ENCODE assay signal across 15 mouse cellular contexts in the genomic region with DNA sequence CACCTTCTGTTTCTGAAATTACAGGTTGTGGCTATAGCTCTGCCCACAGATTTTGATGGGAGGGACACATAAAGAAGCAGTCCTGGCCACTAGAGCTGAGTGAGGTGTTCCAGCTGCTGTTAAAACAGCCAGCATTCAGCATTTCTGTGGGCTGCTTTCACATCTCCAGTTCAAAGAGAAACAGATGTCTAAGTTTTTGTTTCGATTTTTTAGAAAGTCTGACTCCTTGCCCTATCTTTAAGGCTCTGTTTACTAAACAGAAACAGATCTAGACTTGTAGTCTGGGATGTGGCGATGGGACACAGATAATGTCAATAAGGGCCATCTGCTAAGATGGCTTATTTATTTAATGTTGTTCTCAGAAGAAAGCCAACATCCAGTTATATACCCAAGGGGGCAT. TPM values are rescaled to one million over a fixed set of nuclear protein-coding genes. Genes with fewer than 3 reads are reported as not detected.
A peak's percentile ranks its signal among the peaks of the same experiment; 100 is the strongest.
DNase-seq lines count a peak whose midpoint lies in the region; ATAC-seq and TF ChIP-seq lines count a peak whose summit lies in the region.
"Had no signal": no experiment of that assay in that cellular context is flagged by ENCODE, and none has a peak within 500 bp of the region (broad histone marks: within the 10 kb centered on the region; RNA-seq: fewer than 3 reads in every experiment).

No protein-coding gene starts in this region.

- H3K4me3 ChIP-seq in intestine, embryonic 14.5 days (ENCODE audit: low read depth, low read length): no peak overlapping the region
- H3K4me3 ChIP-seq in intestine, postnatal 0 days (ENCODE audit: low read depth, low read length): no peak overlapping the region
- no peak overlapping the region for H3K4me3 ChIP-seq in midbrain, embryonic 11.5 days (ENCODE audit: low read depth, low read length)
- no peak overlapping the region for H3K4me3 ChIP-seq in midbrain, embryonic 14.5 days (replicated peaks; ENCODE audit: low read depth, low read length)
- no peak overlapping the region for H3K4me3 ChIP-seq in heart, embryonic 16.5 days (ENCODE audit: low read length)
- H3K4me3 ChIP-seq in midbrain, embryonic 16.5 days (ENCODE audit: low read depth, low read length): no peak overlapping the region
- H3K4me3 ChIP-seq: forebrain, embryonic 13.5 days; hindbrain, embryonic 13.5 days; limb, embryonic 12.5 days had no signal

- peaks cover 15% of the 10 kb centered on the region for H3K36me3 ChIP-seq in intestine, embryonic 14.5 days (ENCODE audit: control insufficient read depth, insufficient read depth, low read length)
- H3K36me3 ChIP-seq in intestine, postnatal 0 days (ENCODE audit: control insufficient read depth, insufficient read depth): peaks cover 4% of the 10 kb centered on the region; the same call in 1 of the 2 replicates
- no peaks in the 10 kb centered on the region for H3K36me3 ChIP-seq in midbrain, embryonic 11.5 days (ENCODE audit: control insufficient read depth, insufficient read depth, low read length)
- no peaks in the 10 kb centered on the region for H3K36me3 ChIP-seq in midbrain, embryonic 14.5 days (ENCODE audit: control insufficient read depth, insufficient read depth, low read length)
- peaks cover 4% of the 10 kb centered on the region; the same call in 1 of the 2 replicates for H3K36me3 ChIP-seq in heart, embryonic 16.5 days (ENCODE audit: control insufficient read depth, insufficient read depth)
- no peaks in the 10 kb centered on the region for H3K36me3 ChIP-seq in midbrain, embryonic 16.5 days (ENCODE audit: control insufficient read depth, insufficient read depth, low read length)
- H3K36me3 ChIP-seq: hindbrain, embryonic 13.5 days; limb, embryonic 12.5 days had no signal

- no peaks in the 10 kb centered on the region for H3K27me3 ChIP-seq in intestine, embryonic 14.5 days (replicated peaks; ENCODE audit: control insufficient read depth, insufficient read depth, low read length)
- no peaks in the 10 kb centered on the region for H3K27me3 ChIP-seq in intestine, postnatal 0 days (replicated peaks; ENCODE audit: control insufficient read depth, insufficient read depth, low read length)
- no peaks in the 10 kb centered on the region for H3K27me3 ChIP-seq in midbrain, embryonic 11.5 days (ENCODE audit: control insufficient read depth, insufficient read depth, low read length)
- H3K27me3 ChIP-seq in midbrain, embryonic 14.5 days (ENCODE audit: control insufficient read depth, insufficient read depth, low read length): no peaks in the 10 kb centered on the region
- H3K27me3 ChIP-seq in heart, embryonic 16.5 days (ENCODE audit: control insufficient read depth, insufficient read depth, low read length): no peaks in the 10 kb centered on the region
- no peaks in the 10 kb centered on the region for H3K27me3 ChIP-seq in midbrain, embryonic 16.5 days (ENCODE audit: control insufficient read depth, insufficient read depth, low read depth, low read length)
- H3K27me3 ChIP-seq: forebrain, embryonic 13.5 days; hindbrain, embryonic 13.5 days; limb, embryonic 12.5 days had no signal

- no peak for TF ChIP-seq CTCF in intestine, postnatal 0 days (IDR thresholded peaks at IDR 0.05; ENCODE audit: low read depth)

- no peak overlapping the region for H3K4me2 ChIP-seq in intestine, embryonic 14.5 days (ENCODE audit: low read length)
- no peak overlapping the region for H3K4me2 ChIP-seq in intestine, postnatal 0 days (replicated peaks; ENCODE audit: low read depth)
- H3K4me2 ChIP-seq in midbrain, embryonic 11.5 days: no peak overlapping the region
- H3K4me2 ChIP-seq in midbrain, embryonic 14.5 days (ENCODE audit: low read length): no peak overlapping the region
- no peak overlapping the region for H3K4me2 ChIP-seq in heart, embryonic 16.5 days (ENCODE audit: low read depth, low read length)
- H3K4me2 ChIP-seq in midbrain, embryonic 16.5 days (ENCODE audit: low read length): no peak overlapping the region
- H3K4me2 ChIP-seq: forebrain, embryonic 13.5 days; hindbrain, embryonic 13.5 days; limb, embryonic 12.5 days had no signal

- ATAC-seq in intestine, embryonic 14.5 days (replicated peaks; ENCODE audit: low FRiP score, low TSS enrichment, low read depth): no peak
- no peak for ATAC-seq in intestine, postnatal 0 days
- ATAC-seq in midbrain, embryonic 11.5 days (ENCODE audit: low FRiP score): no peak
- no peak for ATAC-seq in midbrain, embryonic 14.5 days (ENCODE audit: low FRiP score, low TSS enrichment)
- ATAC-seq in heart, embryonic 16.5 days (replicated peaks; ENCODE audit: extremely low read depth, insufficient read depth, low FRiP score): no peak
- no peak for ATAC-seq in erythroblast, adult 5-6 weeks (replicated peaks; ENCODE audit: low FRiP score, poor library complexity, severe bottlenecking)
- no peak for ATAC-seq in midbrain, embryonic 16.5 days
- ATAC-seq: forebrain, embryonic 13.5 days had no signal

- no peaks in the 10 kb centered on the region for H3K4me1 ChIP-seq in intestine, embryonic 14.5 days (replicated peaks; ENCODE audit: control insufficient read depth, insufficient read depth, low read length)
- H3K4me1 ChIP-seq in intestine, postnatal 0 days (replicated peaks; ENCODE audit: control insufficient read depth, insufficient read depth, low read length): no peaks in the 10 kb centered on the region
- no peaks in the 10 kb centered on the region for H3K4me1 ChIP-seq in midbrain, embryonic 11.5 days (ENCODE audit: control insufficient read depth, insufficient read depth, low read length)
- no peaks in the 10 kb centered on the region for H3K4me1 ChIP-seq in midbrain, embryonic 14.5 days (ENCODE audit: control insufficient read depth, insufficient read depth, low read length)
- no peaks in the 10 kb centered on the region for H3K4me1 ChIP-seq in heart, embryonic 16.5 days (ENCODE audit: control insufficient read depth, insufficient read depth, low read length)
- no peaks in the 10 kb centered on the region for H3K4me1 ChIP-seq in midbrain, embryonic 16.5 days (ENCODE audit: control insufficient read depth, insufficient read depth, low read length)
- H3K4me1 ChIP-seq: forebrain, embryonic 13.5 days; hindbrain, embryonic 13.5 days had no signal

- 41% methylated on average over 2 of the region's 2 CpGs for WGBS in intestine, embryonic 14.5 days
- 51% methylated on average over 2 of the region's 2 CpGs for WGBS in intestine, postnatal 0 days
- WGBS in midbrain, embryonic 11.5 days: 61% methylated on average over 2 of the region's 2 CpGs
- WGBS in midbrain, embryonic 14.5 days: 78% methylated on average over 2 of the region's 2 CpGs
- WGBS in heart, embryonic 16.5 days: 44% methylated on average over 2 of the region's 2 CpGs
- WGBS in midbrain, embryonic 16.5 days: 86% methylated on average over 2 of the region's 2 CpGs

- DNase-seq in intestine, embryonic 14.5 days (ENCODE audit: low spot score): no peak
- peak; percentile 65 for DNase-seq in midbrain, embryonic 11.5 days (ENCODE audit: low spot score, missing footprints)
- no peak for DNase-seq in midbrain, embryonic 14.5 days
- DNase-seq: cerebellum, adult 2 months; embryo, embryonic 11 days; gastrocnemius, postnatal 10 days; right cerebral cortex, postnatal 14 days; thymus, postnatal 4 days had no signal

- H3K9ac ChIP-seq in intestine, embryonic 14.5 days (ENCODE audit: low read length): no peak overlapping the region
- H3K9ac ChIP-seq in intestine, postnatal 0 days (ENCODE audit: low read depth, low read length): no peak overlapping the region
- no peak overlapping the region for H3K9ac ChIP-seq in midbrain, embryonic 11.5 days (ENCODE audit: low read length)
- H3K9ac ChIP-seq in midbrain, embryonic 14.5 days (replicated peaks; ENCODE audit: low read length): no peak overlapping the region
- no peak overlapping the region for H3K9ac ChIP-seq in heart, embryonic 16.5 days (ENCODE audit: low read length)
- H3K9ac ChIP-seq in midbrain, embryonic 16.5 days (ENCODE audit: low read depth, low read length): no peak overlapping the region
- H3K9ac ChIP-seq: forebrain, embryonic 13.5 days; hindbrain, embryonic 13.5 days; limb, embryonic 12.5 days had no signal

- 0 out of 2 replicates have a peak overlapping the region, but pooled peaks have one; percentile 20 for H3K27ac ChIP-seq in intestine, embryonic 14.5 days (ENCODE audit: low read depth)
- no peak overlapping the region for H3K27ac ChIP-seq in intestine, postnatal 0 days (ENCODE audit: low read depth, low read length)
- no peak overlapping the region for H3K27ac ChIP-seq in midbrain, embryonic 11.5 days (ENCODE audit: low read depth, low read length)
- no peak overlapping the region for H3K27ac ChIP-seq in midbrain, embryonic 14.5 days (replicated peaks; ENCODE audit: low read depth, low read length)
- H3K27ac ChIP-seq in heart, embryonic 16.5 days (ENCODE audit: low read length): peak overlapping the region; percentile 15; the same call in 1 of the 2 replicates
- H3K27ac ChIP-seq in midbrain, embryonic 16.5 days (ENCODE audit: low read length): no peak overlapping the region
- H3K27ac ChIP-seq: forebrain, embryonic 13.5 days; hindbrain, embryonic 13.5 days; limb, embryonic 12.5 days had no signal

- no peaks in the 10 kb centered on the region for H3K9me3 ChIP-seq in intestine, embryonic 14.5 days (ENCODE audit: control insufficient read depth, low read length)
- H3K9me3 ChIP-seq in intestine, postnatal 0 days (ENCODE audit: control insufficient read depth): no peaks in the 10 kb centered on the region
- H3K9me3 ChIP-seq in midbrain, embryonic 11.5 days (ENCODE audit: control insufficient read depth, low read length): no peaks in the 10 kb centered on the region
- H3K9me3 ChIP-seq in midbrain, embryonic 14.5 days (ENCODE audit: control insufficient read depth, low read length): no peaks in the 10 kb centered on the region
- H3K9me3 ChIP-seq in heart, embryonic 16.5 days (replicated peaks; ENCODE audit: control insufficient read depth, low read length): no peaks in the 10 kb centered on the region
- H3K9me3 ChIP-seq in midbrain, embryonic 16.5 days (replicated peaks; ENCODE audit: control insufficient read depth, low read length, poor library complexity, severe bottlenecking): no peaks in the 10 kb centered on the region
- H3K9me3 ChIP-seq: forebrain, embryonic 13.5 days; hindbrain, embryonic 13.5 days; limb, embryonic 12.5 days had no signal

RNA-seq across cellular contexts. Expression of gene Nid1, which starts 54.8 kb away (rescaled TPM):
- polyA plus RNA-seq in intestine, embryonic 14.5 days (2014; fragmentation: Nextera tagmentation; extraction: Ambion mirVana): 70.7 and 80.6 TPM in 2 replicates
- polyA plus RNA-seq in intestine, postnatal 0 days (2015; fragmentation: Nextera tagmentation; extraction: Ambion mirVana): 34.8 and 36.0 TPM in 2 replicates
- 42.7 and 44.2 TPM in 2 replicates for polyA plus RNA-seq in midbrain, embryonic 11.5 days (2014; fragmentation: Nextera tagmentation; extraction: Ambion mirVana)
- 28.5 and 49.1 TPM in 2 replicates for polyA plus RNA-seq in midbrain, embryonic 14.5 days (2014; fragmentation: Nextera tagmentation; extraction: Ambion mirVana)
- 91.9 and 96.2 TPM in 2 replicates for polyA plus RNA-seq in heart, embryonic 16.5 days (2015; fragmentation: Nextera tagmentation; extraction: Ambion mirVana)
- total RNA-seq in erythroblast, adult 5-6 weeks (2015; ENCODE audit: low replicate concordance): 0.63 TPM in 1 of 2 replicates, not detected in the other
- total RNA-seq in erythroblast, adult 5-6 weeks (2017; ENCODE audit: low replicate concordance): not detected in 2 replicates
- polyA plus RNA-seq in midbrain, embryonic 16.5 days (2015; fragmentation: Nextera tagmentation; extraction: Ambion mirVana): 35.7 and 37.8 TPM in 2 replicates

Comparison
In these comparisons a context has a peak if more than half of its experiments do, and no peak if none do; other contexts are left out.
1. H3K27ac ChIP-seq: peak in intestine, embryonic 14.5 days (single experiment) and heart, embryonic 16.5 days (single experiment); none in intestine, postnatal 0 days (single experiment), midbrain, embryonic 11.5 days (single experiment), midbrain, embryonic 14.5 days (single experiment) and midbrain, embryonic 16.5 days (single experiment).